Mouse (Mus musculus) urinary bladder, postnatal 10 days (tissue): ENCODE measurements at regions not wholly inside any gene's neighbourhood (a gene's known extent, or its start where the extent isn't known, plus 50 kb on each side); places are given as distances from the start of the nearest gene placed in this dataset.
A peak's percentile ranks its signal among the peaks of the same experiment; 100 is the strongest.
"Not testable (repeated sequence)": the region's sequence is repeated elsewhere in the genome, so short reads cannot be mapped to it uniquely, and the experiment has no call there.

ENCODE experiments used
- DNase-seq: peaks from one replicate; pipeline ENCODE4 v3.0.0; 2022; ENCODE audit warnings: low spot score

- no peak for DNase-seq
Measured at GRCm38 (mm10) chr11:20390622-20391021, 58.1 kb upstream of the Slc1a4 start.

GRCm38 (mm10) chr11:20393302-20393701 is 60.8 kb upstream of the Slc1a4 start:
- DNase-seq = not testable (repeated sequence)

- DNase-seq = not testable (repeated sequence)
Measured at GRCm38 (mm10) chr11:20393807-20394206, 61.3 kb upstream of the Slc1a4 start.

- no peak for DNase-seq
Measured at GRCm38 (mm10) chr11:20395848-20396203, 63.3 kb upstream of the Slc1a4 start.

GRCm38 (mm10) chr11:20396204-20396848 is 63.8 kb upstream of the Slc1a4 start:
- no peak for DNase-seq

- no peak for DNase-seq
Measured at GRCm38 (mm10) chr11:20396884-20397283, 64.4 kb upstream of the Slc1a4 start.

GRCm38 (mm10) chr11:20400302-20401234 is 68.1 kb upstream of the Slc1a4 start:
- peak; percentile 40 for DNase-seq

- DNase-seq = no peak
Measured at GRCm38 (mm10) chr11:20403456-20403855, 70.9 kb upstream of the Slc1a4 start.

- no peak for DNase-seq
Measured at GRCm38 (mm10) chr11:20404476-20404875, 72.0 kb upstream of the Slc1a4 start.

GRCm38 (mm10) chr11:20418141-20418540 is 85.6 kb upstream of the Slc1a4 start:
- DNase-seq = no peak

GRCm38 (mm10) chr11:20420876-20421275 is 88.4 kb upstream of the Slc1a4 start:
- DNase-seq = no peak

- no peak for DNase-seq
Measured at GRCm38 (mm10) chr11:20436057-20436456, 103.5 kb upstream of the Slc1a4 start.

- no peak for DNase-seq
Measured at GRCm38 (mm10) chr11:20442476-20442875, 100.6 kb upstream of the Sertad2 start.

GRCm38 (mm10) chr11:20445061-20445902 is 97.8 kb upstream of the Sertad2 start:
- no peak for DNase-seq

GRCm38 (mm10) chr11:20445903-20446264 is 97.2 kb upstream of the Sertad2 start:
- no peak for DNase-seq

GRCm38 (mm10) chr11:20452901-20453300 is 90.2 kb upstream of the Sertad2 start:
- no peak for DNase-seq

- DNase-seq = no peak
Measured at GRCm38 (mm10) chr11:20453786-20454185, 89.3 kb upstream of the Sertad2 start.

- peak; percentile 51 for DNase-seq
Measured at GRCm38 (mm10) chr11:20455085-20455864, 87.8 kb upstream of the Sertad2 start.

GRCm38 (mm10) chr11:20455865-20456648 is 87.0 kb upstream of the Sertad2 start:
- no peak for DNase-seq

- DNase-seq = no peak
Measured at GRCm38 (mm10) chr11:20459140-20459539, 83.9 kb upstream of the Sertad2 start.

- no peak for DNase-seq
Measured at GRCm38 (mm10) chr11:20460501-20460921, 82.5 kb upstream of the Sertad2 start.
